Mouse (Mus musculus) lung, embryonic 14.5 days (tissue): ENCODE measurements around the gene Ank3. TPM values are rescaled to one million over a fixed set of nuclear protein-coding genes. Genes with fewer than 3 reads are reported as not detected.
A peak's percentile ranks its signal among the peaks of the same experiment; 100 is the strongest.

Experiments used
- ATAC-seq: fragments of 200-750 bp; cut with Nextera tagmentation; 2 replicates; pipeline ENCODE4 v1.8.0; 2017; ENCODE audit warnings: mild to moderate bottlenecking, moderate TSS enrichment, moderate library complexity; ENCODE audit not compliant: insufficient read depth
- DNase-seq: peaks from one replicate; pipeline ENCODE4 v3.0.0-alpha.2; 2015
- H3K27ac ChIP-seq: fragments of 300-500 bp; sonication (generic); 2 replicates; pipeline ENCODE4 v1.5.1; 2014; ENCODE audit warnings: low read depth, mild to moderate bottlenecking, moderate library complexity
- H3K27me3 ChIP-seq: fragments of 300-500 bp; sonication (generic); 2 replicates; pipeline ENCODE4 v1.6.1; 2014; ENCODE audit warnings: low read length, control low read depth; ENCODE audit not compliant: insufficient read depth
- H3K36me3 ChIP-seq: fragments of 300-500 bp; sonication (generic); 2 replicates; pipeline ENCODE4 v1.6.1; 2014; ENCODE audit warnings: control low read depth; ENCODE audit not compliant: insufficient read depth
- H3K4me1 ChIP-seq: fragments of 300-500 bp; sonication (generic); 2 replicates; pipeline ENCODE4 v1.6.1; 2014; ENCODE audit warnings: antibody characterized with exemption, control low read depth; ENCODE audit not compliant: insufficient read depth
- H3K4me2 ChIP-seq: fragments of 300-500 bp; sonication (generic); 2 replicates; pipeline ENCODE4 v1.6.1; 2014; ENCODE audit warnings: mild to moderate bottlenecking
- H3K4me3 ChIP-seq: fragments of 300-500 bp; sonication (generic); 2 replicates; pipeline ENCODE4 v1.5.1; 2014; ENCODE audit warnings: low read depth, low read length
- H3K9ac ChIP-seq: fragments of 300-500 bp; sonication (generic); 2 replicates; pipeline ENCODE4 v1.6.1; 2014
- H3K9me3 ChIP-seq: fragments of 300-500 bp; sonication (generic); 2 replicates; pipeline ENCODE4 v1.6.1; 2016; ENCODE audit warnings: low read depth, low read length, control low read depth
- CTCF ChIP-seq: IDR thresholded peaks from 2 replicates; pipeline ENCODE4 v1.5.1; 2016; ENCODE audit warnings: antibody characterized with exemption, low read depth
- WGBS: fragments of 180-500 bp; shearing (Covaris S2); extraction: QIAGEN DNeasy Blood & Tissue Kit; methylation state at CpG from one replicate; pipeline ENCODE4 v1.1.7; 2014; 5-methylcytosine and 5-hydroxymethylcytosine counted together
- polyA plus RNA-seq: library from polyadenylated mRNA; unstranded; fragments of >200 nt; fragmentation: Nextera tagmentation; extraction: Ambion mirVana; gene quantifications from 2 replicates; pipeline ENCODE4 v1.2.1, GENCODE M21; 2014

The Ank3 gene
- polyA plus RNA-seq, 1 experiment from 2014 or later: 16.2 TPM

DNA sequence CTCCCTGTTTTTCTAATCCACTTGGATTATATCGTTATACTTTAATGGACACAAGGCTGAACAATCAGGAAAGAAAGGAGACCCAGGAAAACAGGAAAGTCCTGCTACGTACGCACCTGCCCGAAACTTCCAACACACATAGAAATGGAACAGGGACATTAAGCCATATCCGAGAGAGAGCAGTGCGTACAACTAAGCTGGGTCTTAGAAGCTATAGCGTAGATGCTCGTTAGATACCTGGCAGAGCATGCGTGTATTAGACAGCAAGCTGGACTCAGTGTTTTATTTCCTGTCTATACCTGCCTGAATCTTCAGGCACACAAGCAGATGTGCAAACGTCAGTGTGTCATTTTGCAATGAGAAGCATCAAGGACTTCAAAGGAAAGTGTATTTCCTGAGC, 128.7 kb downstream of the Ank3 start:
- WGBS: 82% methylated on average over 10 of the region's 10 CpGs
- DNase-seq (no peak), ATAC-seq (no peak)
- no peak overlapping the region for H3K4me3 ChIP-seq
- no peaks in the 10 kb centered on the region for H3K27me3 ChIP-seq
- H3K36me3 ChIP-seq: no peaks in the 10 kb centered on the region
- H3K9me3 ChIP-seq: no peaks in the 10 kb centered on the region
- no peak overlapping the region for H3K27ac ChIP-seq
- H3K4me1 ChIP-seq: no peaks in the 10 kb centered on the region
- H3K4me2 ChIP-seq: no peak overlapping the region
- H3K9ac ChIP-seq: no peak overlapping the region
- TF ChIP-seq CTCF: no peak

DNA sequence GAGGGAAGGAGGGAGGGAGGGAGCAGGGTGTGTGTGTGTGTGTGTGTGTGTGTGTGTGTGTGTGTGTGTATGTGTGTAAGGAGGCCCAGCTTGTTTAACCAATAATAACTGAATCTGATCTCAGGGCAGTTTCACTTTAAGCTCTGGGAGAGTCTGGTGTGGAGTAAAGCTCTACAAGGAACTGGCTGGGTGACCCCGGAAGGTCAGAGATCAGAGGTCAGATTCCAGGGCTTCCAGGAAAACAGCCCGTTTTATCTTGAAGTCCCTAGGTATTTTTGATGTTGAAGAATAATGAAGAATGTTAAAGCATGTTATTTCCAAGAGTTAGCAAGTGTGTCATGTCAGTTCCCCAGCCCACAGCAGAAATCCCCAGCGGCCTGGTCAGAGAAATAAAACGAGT, 130.2 kb downstream of the Ank3 start:
- Histone ChIP-seq H3K9ac (no peak overlapping the region), H3K9me3 (no peaks in the 10 kb centered on the region), H3K27ac (no peak overlapping the region), H3K4me3 (no peak overlapping the region), H3K4me1 (no peaks in the 10 kb centered on the region), H3K36me3 (no peaks in the 10 kb centered on the region), H3K27me3 (no peaks in the 10 kb centered on the region), H3K4me2 (no peak overlapping the region)
- 58% methylated on average over 4 of the region's 4 CpGs for WGBS
- DNase-seq (no peak), ATAC-seq (no peak)
- TF ChIP-seq CTCF: no peak

DNA sequence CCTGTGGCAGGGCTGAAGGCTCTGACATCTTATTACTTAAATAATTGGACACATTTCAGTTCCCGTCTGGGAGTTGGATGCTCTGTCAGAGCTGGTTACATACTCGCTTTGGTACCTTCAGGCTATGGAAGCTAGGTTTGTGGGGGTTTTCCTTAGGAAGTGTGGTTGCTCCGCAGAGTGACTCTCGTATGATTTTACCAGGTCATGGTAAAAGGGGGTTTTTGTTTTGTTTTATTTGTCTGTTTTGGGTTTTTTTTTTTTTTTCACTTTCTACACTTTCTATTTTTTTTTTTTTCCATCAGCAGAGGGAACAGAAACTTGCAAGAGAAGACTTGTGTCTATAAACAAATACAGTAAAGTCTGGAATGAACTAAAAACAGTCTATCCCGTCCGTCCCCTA, 131.8 kb downstream of the Ank3 start:
- Histone ChIP-seq H3K4me3 (no peak overlapping the region), H3K27ac (no peak overlapping the region), H3K27me3 (no peaks in the 10 kb centered on the region), H3K9ac (no peak overlapping the region), H3K36me3 (no peaks in the 10 kb centered on the region), H3K4me1 (no peaks in the 10 kb centered on the region; the same call in 1 of the 2 replicates), H3K4me2 (no peak overlapping the region), H3K9me3 (no peaks in the 10 kb centered on the region)
- TF ChIP-seq CTCF: no peak
- DNase-seq (no peak), ATAC-seq (no peak)
- 83% methylated on average over 6 of the region's 6 CpGs for WGBS

DNA sequence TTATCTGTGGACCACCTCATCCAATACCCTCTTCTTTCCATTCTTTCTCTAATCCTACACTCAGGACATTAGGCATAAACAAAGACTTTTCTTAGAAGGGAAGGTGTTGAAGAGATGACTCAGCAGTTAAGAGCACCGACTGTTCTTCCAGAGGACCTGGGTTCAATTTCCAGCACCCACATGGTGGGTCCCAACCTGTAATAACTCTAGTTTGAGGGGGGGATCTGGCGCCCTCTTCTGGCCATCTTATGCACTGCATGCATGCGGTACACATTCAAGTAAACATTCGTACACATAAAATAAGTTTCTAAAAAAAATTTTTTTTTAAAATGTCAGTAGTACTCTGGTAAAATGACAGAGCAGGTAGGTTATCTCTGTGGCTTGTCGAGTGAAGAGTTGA, 133.0 kb downstream of the Ank3 start:
- WGBS: 78% methylated on average over 5 of the region's 5 CpGs
- no peak for DNase-seq
- TF ChIP-seq CTCF: peak; percentile 42

DNA sequence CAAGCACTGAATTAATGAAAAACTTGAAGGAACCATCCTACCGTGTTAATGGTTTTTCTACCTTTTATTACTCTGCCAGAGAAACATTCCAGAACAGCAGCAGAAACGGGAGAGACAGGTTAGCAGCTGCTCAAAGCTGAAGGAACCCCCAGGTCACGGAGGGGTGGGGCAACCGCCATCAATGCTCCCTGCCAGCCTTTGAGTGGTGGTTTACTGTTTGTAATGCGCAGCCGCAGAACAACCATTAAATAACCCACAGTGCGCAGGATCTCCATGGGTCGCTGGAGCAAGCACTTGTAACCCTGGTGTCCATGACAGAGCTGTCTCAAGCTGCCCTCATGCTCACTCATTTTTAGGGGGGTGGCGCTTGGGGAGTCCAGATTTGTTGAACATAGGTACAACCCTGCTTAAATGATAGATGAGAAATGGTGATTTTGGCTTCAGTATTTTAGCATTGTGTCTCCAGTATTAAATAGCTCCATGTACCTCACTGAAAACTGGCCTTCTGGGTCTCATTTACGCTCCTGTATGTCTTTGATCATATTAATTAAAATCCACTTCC, 133.7 kb downstream of the Ank3 start:
- no peak for ATAC-seq
- H3K27ac ChIP-seq: no peak overlapping the region
- H3K9me3 ChIP-seq: no peaks in the 10 kb centered on the region
- H3K27me3 ChIP-seq: no peaks in the 10 kb centered on the region
- no peak overlapping the region for H3K4me2 ChIP-seq
- TF ChIP-seq CTCF: no peak
- no peaks in the 10 kb centered on the region; the same call in 1 of the 2 replicates for H3K4me1 ChIP-seq
- no peak overlapping the region for H3K9ac ChIP-seq
- WGBS: 75% methylated on average over 10 of the region's 10 CpGs
- DNase-seq: no peak
- H3K4me3 ChIP-seq: no peak overlapping the region
- H3K36me3 ChIP-seq: no peaks in the 10 kb centered on the region

More for the DNA sequence above, 133.0 kb downstream of the Ank3 start:
- no peak overlapping the region for H3K4me2 ChIP-seq
- no peak overlapping the region for H3K9ac ChIP-seq
- H3K9me3 ChIP-seq: no peaks in the 10 kb centered on the region
- no peak for ATAC-seq
- no peaks in the 10 kb centered on the region for H3K36me3 ChIP-seq
- H3K27ac ChIP-seq: no peak overlapping the region
- H3K27me3 ChIP-seq: no peaks in the 10 kb centered on the region
- H3K4me1 ChIP-seq: no peaks in the 10 kb centered on the region; the same call in 1 of the 2 replicates
- H3K4me3 ChIP-seq: no peak overlapping the region

DNA sequence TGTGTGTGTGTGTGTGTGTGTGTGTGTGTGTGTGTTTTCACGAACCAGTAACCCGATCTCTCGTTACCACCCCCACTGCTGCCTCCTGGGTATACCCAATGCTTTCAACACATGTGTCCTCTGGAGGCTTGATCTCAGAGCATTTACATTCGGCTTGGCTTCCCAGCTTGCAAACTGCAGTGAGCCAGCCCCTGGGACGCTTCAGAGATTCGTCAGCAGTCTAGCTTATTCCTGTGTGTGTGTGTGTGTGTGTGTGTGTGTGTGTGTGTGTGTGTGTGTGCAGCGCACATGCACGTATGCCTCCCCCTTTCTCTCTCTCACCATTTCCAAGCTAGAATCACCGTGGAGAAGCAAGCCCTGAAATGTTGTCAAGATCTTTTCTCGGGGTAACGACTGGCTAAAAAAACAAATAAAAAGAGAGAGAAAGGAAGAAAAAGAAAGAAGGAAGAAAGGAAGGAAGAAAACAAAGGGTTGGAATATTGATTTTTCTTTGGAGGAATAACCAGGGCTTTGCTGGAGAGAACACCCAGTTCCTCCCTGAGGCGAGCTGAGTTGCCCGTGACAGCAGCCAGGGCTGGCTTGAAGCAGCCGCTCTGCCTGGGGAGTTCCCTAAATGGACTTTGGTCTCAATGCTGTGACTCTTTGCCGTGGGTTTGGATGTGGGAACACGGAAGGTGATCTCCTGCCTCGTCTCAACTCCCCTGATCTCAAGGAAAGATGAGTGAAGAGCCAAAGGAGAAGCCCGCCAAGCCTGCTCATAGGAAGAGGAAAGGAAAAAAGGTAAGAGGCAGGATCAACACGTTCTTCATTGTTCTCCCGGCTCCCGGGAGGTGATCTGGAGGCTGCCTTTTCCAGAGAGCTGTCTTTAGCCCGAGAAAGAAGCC, 135.2 kb downstream of the Ank3 start:
- no peak for TF ChIP-seq CTCF
- H3K36me3 ChIP-seq: no peaks in the 10 kb centered on the region
- H3K9me3 ChIP-seq: no peaks in the 10 kb centered on the region
- peak overlapping the region; percentile 50 for H3K9ac ChIP-seq
- H3K4me1 ChIP-seq: no peaks in the 10 kb centered on the region; the same call in 1 of the 2 replicates
- no peak overlapping the region for H3K27ac ChIP-seq
- peak overlapping the region; percentile 63 for H3K4me2 ChIP-seq
- ATAC-seq (peak; percentile 77), DNase-seq (peak; percentile 70)
- H3K4me3 ChIP-seq: peak overlapping the region; percentile 36
- 2% methylated on average over 22 of the region's 22 CpGs for WGBS
- H3K27me3 ChIP-seq: no peaks in the 10 kb centered on the region

DNA sequence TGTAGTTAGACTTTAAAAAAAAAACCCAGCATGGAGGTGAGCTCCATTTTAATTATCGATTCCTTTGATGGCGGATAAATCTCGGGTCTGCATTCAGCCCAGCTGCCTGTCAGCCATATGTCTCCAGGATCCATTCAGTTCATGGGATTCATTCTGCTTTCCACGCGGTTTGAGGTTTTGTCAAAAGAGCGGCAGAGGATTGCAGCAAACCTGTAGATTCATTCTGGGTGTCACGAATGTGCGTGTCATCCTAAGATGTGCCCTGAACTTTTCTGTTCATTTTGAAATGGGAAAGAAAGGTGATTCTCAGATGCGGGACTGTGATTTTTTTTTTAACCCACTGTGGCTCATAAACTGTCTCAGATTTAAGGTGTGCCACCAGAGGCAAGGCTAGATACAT, 136.1 kb downstream of the Ank3 start:
- ATAC-seq (no peak), DNase-seq (no peak)
- no peak for TF ChIP-seq CTCF
- Histone ChIP-seq H3K9me3 (no peaks in the 10 kb centered on the region), H3K4me1 (no peaks in the 10 kb centered on the region; the same call in 1 of the 2 replicates), H3K9ac (no peak overlapping the region; the same call in 1 of the 2 replicates), H3K36me3 (no peaks in the 10 kb centered on the region), H3K4me2 (peak overlapping the region; percentile 63), H3K27ac (no peak overlapping the region), H3K4me3 (peak overlapping the region; percentile 36), H3K27me3 (no peaks in the 10 kb centered on the region)
- WGBS: 53% methylated on average over 9 of the region's 9 CpGs
